Mouse (Mus musculus) testis, adult 2 months (tissue): ENCODE results near the gene Ppil1. TPM values are rescaled to one million over a fixed set of nuclear protein-coding genes. Genes with fewer than 3 reads are reported as not detected.
A peak's percentile ranks its signal among the peaks of the same experiment; 100 is the strongest.

Experiments used
- H3K27ac ChIP-seq: fragments of 200-500 bp; 2 replicates; pipeline ENCODE4 v1.5.1; 2012; ENCODE audit warnings: low read depth, low read length; ENCODE audit not compliant: control insufficient read depth, insufficient read depth
- H3K27me3 ChIP-seq: fragments of 200-500 bp; 2 replicates; pipeline ENCODE4 v1.6.1; 2012; ENCODE audit warnings: mild to moderate bottlenecking, low read length, moderate library complexity; ENCODE audit not compliant: control insufficient read depth, insufficient read depth
- H3K36me3 ChIP-seq: fragments of 200-500 bp; 2 replicates; pipeline ENCODE4 v1.6.1; 2012; ENCODE audit warnings: mild to moderate bottlenecking, low read length; ENCODE audit not compliant: control insufficient read depth, insufficient read depth
- H3K4me1 ChIP-seq: fragments of 200-500 bp; 2 replicates; pipeline ENCODE4 v1.6.1; 2012; ENCODE audit warnings: low read length; ENCODE audit not compliant: control insufficient read depth, insufficient read depth
- H3K4me3 ChIP-seq: fragments of 200-500 bp; 2 replicates; pipeline ENCODE4 v1.5.1; 2012; ENCODE audit warnings: low read depth, mild to moderate bottlenecking, low read length, moderate library complexity, mixed read lengths; ENCODE audit not compliant: control insufficient read depth
- CTCF ChIP-seq: fragments of 200-500 bp; IDR thresholded peaks from 2 replicates; pipeline ENCODE4 v1.5.1; 2012; ENCODE audit warnings: low read depth, mild to moderate bottlenecking, inconsistent platforms, low read length, moderate library complexity; ENCODE audit not compliant: control insufficient read depth, insufficient read depth, insufficient replicate concordance
- POLR2A ChIP-seq: fragments of 200-500 bp; IDR thresholded peaks from 2 replicates; pipeline ENCODE4 v1.6.1; 2012; ENCODE audit warnings: low read depth, mild to moderate bottlenecking, inconsistent platforms, low read length, moderate library complexity; ENCODE audit not compliant: control insufficient read depth
- polyA plus RNA-seq: library from polyadenylated mRNA; depleted of rRNA; stranded (reverse); fragments of >200 nt; gene quantifications from 2 replicates; pipeline ENCODE4 v1.2.3, GENCODE M21; 2012; rRNA removed

The Ppil1 gene
- polyA plus RNA-seq, 1 experiment: 12.2 TPM

DNA sequence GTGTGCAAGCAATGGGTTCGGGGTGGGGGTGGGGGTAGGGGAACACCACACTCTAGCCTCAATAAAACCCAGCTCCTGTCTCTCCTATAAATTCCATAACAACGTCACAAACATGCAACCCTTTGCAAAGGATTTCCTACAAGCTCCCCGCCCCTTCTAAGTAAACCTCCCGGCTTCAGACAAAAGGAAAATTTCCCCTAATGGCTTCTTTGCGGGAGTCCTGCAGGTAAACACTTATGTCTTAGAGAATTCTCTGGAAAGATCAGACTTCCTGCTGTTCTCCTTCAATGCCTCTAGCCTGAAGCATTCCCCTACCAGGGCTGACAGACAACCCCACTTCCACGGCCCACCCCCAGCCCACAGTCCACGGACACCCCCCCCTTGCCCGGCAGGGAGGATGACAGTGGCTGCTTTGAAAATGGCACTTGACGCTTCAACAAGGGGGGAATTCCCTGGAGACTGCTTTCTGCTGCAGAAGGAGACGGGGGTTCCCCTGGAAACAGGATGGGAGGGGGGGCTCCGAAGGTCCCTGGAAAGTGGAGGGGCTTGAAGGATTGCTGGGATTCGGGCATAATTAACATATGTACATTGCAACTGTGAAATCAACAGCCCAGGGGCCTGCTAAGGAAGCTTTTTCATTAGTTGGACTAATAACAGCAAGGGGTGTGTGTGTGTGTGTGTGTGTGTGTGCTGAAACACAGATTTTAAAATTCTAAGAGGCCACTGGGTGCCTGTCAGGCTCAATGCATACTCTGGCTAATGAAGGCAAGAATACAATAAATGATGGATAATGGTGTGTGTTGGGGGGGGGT is 50.4 kb downstream of the Ppil1 start:
- Histone ChIP-seq H3K36me3 (no peaks in the 10 kb centered on the region), H3K4me3 (no peak overlapping the region), H3K4me1 (no peaks in the 10 kb centered on the region), H3K27ac (no peak overlapping the region), H3K27me3 (no peaks in the 10 kb centered on the region)
- TF ChIP-seq CTCF: no peak

DNA sequence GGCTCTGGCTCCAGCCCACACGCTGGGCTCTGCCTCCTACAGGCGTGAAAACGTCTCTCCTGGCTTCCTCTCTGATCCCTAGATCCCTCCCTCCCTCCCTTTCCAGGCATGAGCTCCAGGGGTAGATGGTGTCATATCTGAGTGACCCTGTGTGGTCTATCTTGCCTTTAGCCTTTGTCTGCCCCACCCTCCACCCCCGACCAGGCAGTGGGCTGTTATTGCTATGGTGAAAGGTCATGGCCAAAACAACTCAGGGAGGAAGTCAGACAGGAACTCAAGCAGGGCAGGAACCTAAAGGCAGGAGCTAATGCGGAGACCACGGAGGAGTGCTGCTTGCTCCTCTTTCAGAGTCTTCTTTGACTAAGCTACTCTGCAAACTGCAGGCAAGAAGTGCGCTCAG is 52.1 kb downstream of the Ppil1 start:
- Histone ChIP-seq H3K27ac (no peak overlapping the region), H3K27me3 (no peaks in the 10 kb centered on the region), H3K4me3 (no peak overlapping the region), H3K4me1 (no peaks in the 10 kb centered on the region), H3K36me3 (no peaks in the 10 kb centered on the region)
- TF ChIP-seq CTCF (no peak), POLR2A (no peak)

DNA sequence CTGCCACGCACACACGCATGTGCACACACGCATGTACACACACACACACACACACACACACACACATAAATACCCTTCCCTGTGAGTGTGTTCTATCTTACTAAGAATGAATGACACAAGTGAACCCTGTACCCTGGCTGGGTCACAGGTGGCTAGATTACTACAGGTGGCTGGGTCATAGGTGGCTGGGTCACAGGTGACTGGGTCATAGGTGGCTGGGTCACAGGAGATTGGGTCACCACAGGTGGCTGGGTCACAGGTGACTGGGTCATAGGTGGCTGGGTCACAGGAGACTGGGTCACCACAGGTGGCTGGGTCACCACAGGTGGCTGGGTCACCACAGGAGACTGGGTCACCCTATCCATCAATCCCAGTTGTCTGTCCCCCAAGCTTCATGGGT is 53.9 kb downstream of the Ppil1 start:
- no peaks in the 10 kb centered on the region for H3K36me3 ChIP-seq
- TF ChIP-seq POLR2A: no peak; the same call in 1 of the 2 replicates
- no peak for TF ChIP-seq CTCF
- H3K4me1 ChIP-seq: no peaks in the 10 kb centered on the region
- H3K27ac ChIP-seq: no peak overlapping the region
- H3K4me3 ChIP-seq: peak overlapping the region; percentile 59
- H3K27me3 ChIP-seq: no peaks in the 10 kb centered on the region

DNA sequence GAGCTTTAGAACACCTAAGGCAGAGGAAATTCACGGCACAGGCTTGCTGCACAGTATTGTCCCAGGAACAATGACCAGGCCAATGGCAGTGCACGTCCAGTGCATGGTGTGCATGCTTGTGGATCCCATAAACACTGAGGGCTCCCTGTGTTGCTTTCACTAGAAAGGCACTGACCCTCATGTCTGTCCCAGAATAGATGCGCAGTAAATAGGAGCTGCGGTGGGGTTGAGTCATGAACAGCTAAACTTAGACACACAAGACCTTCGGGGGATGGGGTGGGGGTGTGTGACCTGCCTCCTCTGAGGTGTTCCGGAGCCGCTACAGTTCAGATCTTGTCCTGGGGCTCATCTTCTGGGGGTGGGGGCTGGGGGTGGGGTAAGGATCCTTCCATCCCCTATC is 57.9 kb downstream of the Ppil1 start:
- Histone ChIP-seq H3K27me3 (no peaks in the 10 kb centered on the region), H3K36me3 (no peaks in the 10 kb centered on the region), H3K4me3 (no peak overlapping the region), H3K27ac (no peak overlapping the region), H3K4me1 (no peaks in the 10 kb centered on the region)
- no peak for TF ChIP-seq POLR2A
- TF ChIP-seq CTCF: no peak

DNA sequence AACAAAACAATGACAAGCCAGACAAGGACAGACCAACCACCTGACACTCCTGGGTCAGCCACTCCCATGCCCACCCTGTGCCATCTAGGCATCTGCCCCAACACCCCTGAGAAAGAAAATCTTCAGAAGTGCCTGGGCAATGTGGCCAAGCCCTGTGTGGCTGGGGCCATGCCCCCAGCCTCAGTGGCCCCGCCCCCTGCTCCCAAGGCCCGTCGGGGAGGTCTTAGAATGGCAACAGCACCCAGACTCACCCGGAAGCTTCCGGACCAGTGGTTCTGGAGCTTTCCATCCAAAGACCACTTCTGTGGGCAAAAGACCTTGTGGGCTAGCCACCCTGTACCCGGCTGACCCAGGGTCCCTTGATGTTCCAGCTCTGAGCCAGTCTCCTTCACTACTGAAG is 61.4 kb downstream of the Ppil1 start:
- H3K27me3 ChIP-seq: no peaks in the 10 kb centered on the region
- no peaks in the 10 kb centered on the region for H3K36me3 ChIP-seq
- H3K4me3 ChIP-seq: no peak overlapping the region
- TF ChIP-seq CTCF (no peak), POLR2A (no peak)
- H3K4me1 ChIP-seq: no peaks in the 10 kb centered on the region
- no peak overlapping the region for H3K27ac ChIP-seq

Other genes with a start within 250 kb of the Ppil1 start
- gene Srsf3, start 231.6 kb downstream of the Ppil1 start, polyA plus RNA-seq: 75.4 and 83.4 TPM in 2 replicates
- 10.5 and 11.3 TPM in 2 replicates for gene Cdkn1a, start 173.2 kb downstream of the Ppil1 start, polyA plus RNA-seq
- 2.4 TPM in 1 of 2 replicates, not detected in the other for gene Rab44, start 150.0 kb downstream of the Ppil1 start, polyA plus RNA-seq
- gene Cpne5, start 26.0 kb downstream of the Ppil1 start, polyA plus RNA-seq: 49.1 and 62.1 TPM in 2 replicates
- gene BC004004, start 4.6 kb upstream of the Ppil1 start, polyA plus RNA-seq: 42.0 and 42.5 TPM in 2 replicates
- 4.3 and 5.9 TPM in 2 replicates for gene Pi16, start 53.5 kb upstream of the Ppil1 start, polyA plus RNA-seq
- 43.5 and 46.5 TPM in 2 replicates for gene Mtch1, start 83.7 kb upstream of the Ppil1 start, polyA plus RNA-seq
- gene Fgd2, start 96.7 kb upstream of the Ppil1 start, polyA plus RNA-seq: 33.4 and 38.3 TPM in 2 replicates
- 87.2 and 99.7 TPM in 2 replicates for gene Pim1, start 226.6 kb upstream of the Ppil1 start, polyA plus RNA-seq